Mouse (Mus musculus) E14TG2a.4 (cell line): Measurements from ENCODE around the gene Selenos.
"Not testable (repeated sequence)": the region's sequence is repeated elsewhere in the genome, so short reads cannot be mapped to it uniquely, and the experiment has no call there.

Experiments
- CTCF ChIP-seq: conservative IDR thresholded peaks from 2 replicates; pipeline ENCODE4 v1.5.1; 2014; ENCODE audit warnings: low read length
- NANOG ChIP-seq: IDR thresholded peaks from 2 replicates; pipeline ENCODE4 v1.6.1; 2014; ENCODE audit warnings: borderline replicate concordance, low read length, mixed read lengths

- TF ChIP-seq CTCF, result peak; percentile 54
- not testable (repeated sequence) for TF ChIP-seq NANOG
These were observed 24.1 kb upstream of the Selenos start for GRCm38 (mm10) chr7:66055356-66055755.
